Mouse (Mus musculus): ENCODE results near the gene Akap2.

- no peak for TF ChIP-seq POLR2A (IDR thresholded peaks at IDR 0.05; ENCODE audit: borderline replicate concordance, extremely low read depth, low read depth, low read length)
- TF ChIP-seq CTCF (IDR thresholded peaks at IDR 0.05; ENCODE audit: insufficient read depth, low read length), result no peak
Measured at GRCm38 (mm10) chr4:57816146-57816545, 98.7 kb downstream of the Akap2 start.
